Mouse (Mus musculus) liver, adult (tissue): Measurements from ENCODE around the gene Calhm3.

Experiments used
- GATA4 ChIP-seq: IDR thresholded peaks from 2 replicates; pipeline ENCODE4 v1.6.1; 2014; ENCODE audit warnings: mild to moderate bottlenecking, low read length; ENCODE audit not compliant: insufficient replicate concordance

Gene Calhm3

GRCm38 (mm10) chr19:47178001-47178400 is 20.4 kb upstream of the Calhm3 start:
- no peak for TF ChIP-seq GATA4

- no peak for TF ChIP-seq GATA4
These were observed 19.4 kb upstream of the Calhm3 start for GRCm38 (mm10) chr19:47176916-47177505.

GRCm38 (mm10) chr19:47175472-47175871 is 17.9 kb upstream of the Calhm3 start:
- TF ChIP-seq GATA4: no peak

GRCm38 (mm10) chr19:47174515-47174914 is 17.0 kb upstream of the Calhm3 start:
- TF ChIP-seq GATA4: no peak

- no peak for TF ChIP-seq GATA4
These were observed 11.3 kb upstream of the Calhm3 start for GRCm38 (mm10) chr19:47168793-47169412.

GRCm38 (mm10) chr19:47168223-47168622 is 10.7 kb upstream of the Calhm3 start:
- TF ChIP-seq GATA4: no peak

GRCm38 (mm10) chr19:47167617-47168214 is 10.2 kb upstream of the Calhm3 start:
- no peak for TF ChIP-seq GATA4

- no peak for TF ChIP-seq GATA4
These were observed 9.2 kb upstream of the Calhm3 start for GRCm38 (mm10) chr19:47166758-47167157.

- no peak for TF ChIP-seq GATA4
These were observed 5.7 kb upstream of the Calhm3 start for GRCm38 (mm10) chr19:47163176-47163744.

GRCm38 (mm10) chr19:47161669-47162068 is 4.1 kb upstream of the Calhm3 start:
- TF ChIP-seq GATA4: no peak

- no peak for TF ChIP-seq GATA4
These were observed 3.8 kb downstream of the Calhm3 start for GRCm38 (mm10) chr19:47153767-47154166.

- no peak for TF ChIP-seq GATA4
These were observed 5.5 kb downstream of the Calhm3 start for GRCm38 (mm10) chr19:47152062-47152369.

- no peak for TF ChIP-seq GATA4
These were observed 6.1 kb downstream of the Calhm3 start for GRCm38 (mm10) chr19:47151332-47152061.

- TF ChIP-seq GATA4: no peak
These were observed 7.7 kb downstream of the Calhm3 start for GRCm38 (mm10) chr19:47149854-47150253.

- no peak for TF ChIP-seq GATA4
These were observed 9.2 kb downstream of the Calhm3 start for GRCm38 (mm10) chr19:47148267-47148847.
